Mouse (Mus musculus): ENCODE data around the gene Kncn. TPM values are rescaled to one million over a fixed set of nuclear protein-coding genes. Genes with fewer than 3 reads are reported as not detected.

The Kncn gene
- total RNA-seq, 2 experiments from 2014 or later, result not detected

DNA sequence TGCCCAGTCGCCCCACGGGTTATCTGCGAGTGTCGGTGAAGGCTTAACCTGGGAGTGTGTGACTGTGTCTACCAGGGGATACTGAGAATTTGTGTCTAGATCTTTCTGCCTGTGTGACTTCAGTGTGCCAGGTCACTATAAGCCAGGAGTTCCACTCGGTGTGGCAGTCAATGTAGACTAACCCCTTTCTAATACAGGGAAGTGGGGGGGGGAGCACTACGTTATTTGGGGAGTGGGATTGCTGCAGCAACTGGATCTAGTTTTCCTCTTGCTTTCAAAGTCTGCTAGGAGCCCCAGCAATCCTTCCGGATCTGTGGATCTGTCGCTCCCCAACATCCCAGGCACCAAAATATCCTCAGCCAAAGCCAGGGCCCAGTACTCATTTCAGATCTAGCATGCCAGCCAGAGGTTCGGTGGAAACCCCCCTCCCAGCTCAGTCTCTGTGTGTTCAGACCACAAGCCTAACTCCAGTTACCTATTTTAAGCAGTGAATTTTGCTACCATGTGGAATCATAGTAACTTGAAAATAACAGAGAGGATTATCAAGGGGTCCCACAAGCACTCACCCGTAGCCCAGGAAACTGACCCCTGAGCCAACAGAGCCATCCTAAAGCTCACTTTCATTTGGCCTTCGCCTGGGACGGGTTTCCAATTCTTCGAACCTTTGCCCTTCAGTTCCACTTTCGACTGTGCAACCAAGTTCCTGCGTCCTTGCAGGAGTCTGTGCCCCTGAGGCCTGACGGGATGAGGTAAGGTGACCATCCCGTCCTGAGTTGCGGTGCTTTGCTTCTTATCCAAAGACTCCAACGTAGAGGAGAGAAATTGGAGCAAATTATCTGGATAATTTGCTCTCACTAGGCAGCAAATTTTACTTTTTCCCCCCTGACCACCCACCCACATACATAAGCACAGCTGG lies 53.1 kb downstream of the Kncn start:
- no peak for DNase-seq

DNA sequence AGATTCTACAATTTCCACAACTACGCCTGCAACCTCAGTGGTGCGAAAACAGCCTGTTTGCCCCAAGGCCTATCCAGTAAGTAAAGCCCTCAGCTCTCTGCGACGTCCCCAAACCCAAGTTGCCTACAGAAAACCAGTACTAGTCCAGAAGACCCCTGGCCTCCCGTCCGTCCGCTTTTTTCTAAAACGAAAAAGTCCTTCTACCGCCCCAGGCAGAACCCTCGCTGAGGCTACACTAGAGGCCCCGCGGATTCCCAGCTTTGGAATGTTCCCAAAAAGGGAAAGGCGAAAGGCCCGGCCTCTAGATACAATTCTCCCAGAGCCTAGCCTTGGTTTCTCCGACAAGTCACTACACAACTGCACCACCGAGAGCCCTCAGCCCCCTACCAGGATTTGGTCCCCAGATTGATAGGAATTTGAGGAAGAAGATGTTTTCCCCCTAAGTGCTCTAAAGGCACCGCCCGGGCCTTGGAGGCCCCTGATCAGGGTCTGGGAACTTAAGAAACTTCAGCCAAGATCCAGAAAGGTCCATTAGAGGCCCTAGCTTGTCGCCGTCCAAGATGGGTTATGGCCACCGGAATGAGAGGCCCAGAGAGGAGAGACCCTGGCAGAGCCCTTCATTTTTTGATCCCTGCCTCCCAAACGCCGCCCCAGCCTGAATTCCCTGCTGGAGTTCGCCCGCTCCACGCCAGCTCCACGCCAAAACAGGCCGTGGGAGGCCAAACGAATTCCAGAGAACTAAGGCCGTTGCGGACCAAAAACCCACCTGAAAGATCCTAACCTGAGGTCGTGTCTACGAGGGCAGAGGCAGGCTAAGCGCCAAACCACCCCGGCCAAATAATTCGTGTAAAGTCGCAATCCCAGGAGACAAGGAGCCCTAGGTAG lies 54.3 kb downstream of the Kncn start:
- DNase-seq, result no peak

Other genes with a start within 250 kb of the Kncn start
- gene Cyp4b1, start 236.7 kb upstream of the Kncn start, total RNA-seq (2021), result 1 to 10 TPM; 2.0 to 2.6 TPM
- 10 to 100 TPM; 28.6 to 31.3 TPM for gene Efcab14, start 146.7 kb upstream of the Kncn start, total RNA-seq (2021)
- gene Tex38, start 103.4 kb upstream of the Kncn start, total RNA-seq (2021), result under 1 TPM; 0.56 to 0.82 TPM
- 10 to 100 TPM; 33.8 to 40.4 TPM for gene Atpaf1, start 99.6 kb upstream of the Kncn start, total RNA-seq (2021)
- 1 to 10 TPM; 4.8 to 5.6 TPM for gene Mob3c, start 56.3 kb upstream of the Kncn start, total RNA-seq (2021)
- 10 to 100 TPM; 28.9 to 30.6 TPM for gene Mknk1, start 45.2 kb upstream of the Kncn start, total RNA-seq (2021)
- gene 6430628N08Rik, start 6.3 kb downstream of the Kncn start, total RNA-seq (2021), result not detected
- gene Dmbx1, start 55.5 kb downstream of the Kncn start, total RNA-seq (2021), result not detected
- gene Faah, start 133.5 kb downstream of the Kncn start, total RNA-seq (2021), result under 1 TPM; 0.68 to 0.75 TPM
- gene Nsun4, start 169.5 kb downstream of the Kncn start, total RNA-seq (2021), result 10 to 100 TPM; 12.4 to 12.9 TPM
- 100 to 1,000 TPM; 741 to 954 TPM for gene Uqcrh, start 190.7 kb downstream of the Kncn start, total RNA-seq (2021)
- gene Lrrc41, start 190.9 kb downstream of the Kncn start, total RNA-seq (2021), result 10 to 100 TPM; 26.8 to 31.2 TPM
- gene Rad54l, start 239.3 kb downstream of the Kncn start, total RNA-seq (2021), result 1 to 10 TPM; 2.2 to 3.6 TPM
- gene Pomgnt1, start 239.4 kb downstream of the Kncn start, total RNA-seq (2021), result 10 to 100 TPM; 53.7 to 55.1 TPM

Data from gastrocnemius, postnatal 10 days (tissue).